Mouse (Mus musculus) intestine, embryonic 14.5 days (tissue): ENCODE measurements around the gene Mindy4. TPM values are rescaled to one million over a fixed set of nuclear protein-coding genes. Genes with fewer than 3 reads are reported as not detected.
A peak's percentile ranks its signal among the peaks of the same experiment; 100 is the strongest.

Experiments
- ATAC-seq: fragments of 200-750 bp; cut with Nextera tagmentation; replicated peaks from 2 replicates; pipeline ENCODE4 v1.8.0; 2017; ENCODE audit warnings: low read depth, moderate number of reproducible peaks, moderate TSS enrichment, moderate library complexity; ENCODE audit not compliant: low FRiP score, low TSS enrichment
- DNase-seq: peaks from one replicate; pipeline ENCODE4 v3.0.0-alpha.2; 2018; ENCODE audit warnings: low spot score
- H3K27ac ChIP-seq: fragments of 300-500 bp; sonication (generic); 2 replicates; pipeline ENCODE4 v1.5.1; 2014; ENCODE audit warnings: low read depth, mild to moderate bottlenecking, control low read depth
- H3K27me3 ChIP-seq: fragments of 300-500 bp; sonication (generic); replicated peaks from 2 replicates; pipeline ENCODE4 v1.6.1; 2014; ENCODE audit warnings: low read length, control low read depth; ENCODE audit not compliant: control insufficient read depth, insufficient read depth
- H3K36me3 ChIP-seq: fragments of 300-500 bp; sonication (generic); 2 replicates; pipeline ENCODE4 v1.6.1; 2014; ENCODE audit warnings: low read length, control low read depth; ENCODE audit not compliant: control insufficient read depth, insufficient read depth
- H3K4me1 ChIP-seq: fragments of 300-500 bp; sonication (generic); replicated peaks from 2 replicates; pipeline ENCODE4 v1.6.1; 2014; ENCODE audit warnings: low read length, control low read depth, mixed read lengths; ENCODE audit not compliant: control insufficient read depth, insufficient read depth
- H3K4me2 ChIP-seq: fragments of 300-500 bp; sonication (generic); 2 replicates; pipeline ENCODE4 v1.6.1; 2014; ENCODE audit warnings: low read length
- H3K4me3 ChIP-seq: fragments of 300-500 bp; sonication (generic); 2 replicates; pipeline ENCODE4 v1.5.1; 2014; ENCODE audit warnings: low read depth, low read length, control low read depth, mixed read lengths
- H3K9ac ChIP-seq: fragments of 300-500 bp; sonication (generic); 2 replicates; pipeline ENCODE4 v1.6.1; 2014; ENCODE audit warnings: mild to moderate bottlenecking, low read length
- H3K9me3 ChIP-seq: fragments of 300-500 bp; sonication (generic); 2 replicates; pipeline ENCODE4 v1.6.1; 2016; ENCODE audit warnings: low read length, control low read depth; ENCODE audit not compliant: control insufficient read depth
- WGBS: fragments of 180-500 bp; shearing (Covaris S2); extraction: QIAGEN DNeasy Blood & Tissue Kit; methylation state at CpG from one replicate; pipeline ENCODE4 v1.1.7; 2014; 5-methylcytosine and 5-hydroxymethylcytosine counted together
- polyA plus RNA-seq: library from polyadenylated mRNA; unstranded; fragments of >200 nt; fragmentation: Nextera tagmentation; extraction: Ambion mirVana; gene quantifications from 2 replicates; pipeline ENCODE4 v1.2.1, GENCODE M21; 2014

Mindy4 gene
- polyA plus RNA-seq, 1 experiment from 2014 or later = 10.9 TPM

DNA sequence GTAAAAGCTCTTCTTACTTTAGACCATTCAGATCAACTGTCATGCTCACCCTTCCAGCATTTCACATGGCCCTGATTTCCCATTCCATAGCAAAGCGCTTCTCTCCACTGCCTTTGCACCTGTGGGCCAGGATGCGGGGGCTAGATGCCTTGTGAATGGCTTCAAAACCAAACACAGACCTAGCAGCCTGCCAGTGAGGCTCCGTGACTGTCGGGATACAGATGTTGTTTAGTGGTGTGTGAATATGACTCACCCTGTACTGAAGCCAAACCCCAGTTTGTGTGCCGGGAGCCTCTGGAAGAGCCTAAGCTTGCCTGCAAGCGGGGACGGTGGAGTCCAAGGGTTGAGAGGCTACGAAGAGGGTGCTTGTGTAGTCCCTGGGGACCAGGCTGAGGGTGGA, 111.4 kb downstream of the Mindy4 start:
- no peaks in the 10 kb centered on the region for H3K9me3 ChIP-seq
- WGBS = 88% methylated on average over 8 of the region's 8 CpGs
- no peak for DNase-seq

DNA sequence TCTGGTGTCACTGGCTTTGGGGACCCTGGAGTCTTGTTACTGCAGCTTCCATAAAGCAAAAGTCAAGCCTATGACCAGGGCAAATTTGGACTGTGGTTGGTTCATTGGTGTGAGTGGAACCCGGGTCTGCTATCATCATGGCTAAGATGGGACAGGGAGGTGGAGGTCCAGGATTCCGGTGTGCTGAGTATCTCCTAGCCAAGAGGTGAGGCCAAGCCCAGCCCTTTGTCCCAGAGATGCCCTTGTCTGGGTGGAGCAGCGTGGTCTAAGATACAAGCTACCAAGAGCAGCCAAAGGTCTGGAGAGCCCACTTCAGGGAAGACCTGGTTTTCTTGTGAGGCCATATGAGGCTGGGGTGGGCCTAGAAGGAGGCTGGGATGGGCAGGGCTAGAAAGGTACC, 115.4 kb downstream of the Mindy4 start:
- no peak overlapping the region for H3K4me3 ChIP-seq
- DNase-seq (no peak), ATAC-seq (no peak)
- no peak overlapping the region for H3K4me2 ChIP-seq
- no peak overlapping the region for H3K27ac ChIP-seq
- H3K27me3 ChIP-seq = no peaks in the 10 kb centered on the region
- H3K4me1 ChIP-seq = no peaks in the 10 kb centered on the region
- 0 out of 2 replicates have a peak, but pooled peaks cover 6% of the 10 kb centered on the region for H3K36me3 ChIP-seq
- H3K9ac ChIP-seq = no peak overlapping the region
- no peaks in the 10 kb centered on the region for H3K9me3 ChIP-seq
- 93% methylated on average over 3 of the region's 3 CpGs for WGBS

More for the DNA sequence above, 111.4 kb downstream of the Mindy4 start:
- H3K27me3 ChIP-seq = no peaks in the 10 kb centered on the region
- H3K36me3 ChIP-seq = peaks cover 18% of the 10 kb centered on the region; the same call in 1 of the 2 replicates
- no peaks in the 10 kb centered on the region for H3K4me1 ChIP-seq
- ATAC-seq = no peak
- H3K4me3 ChIP-seq = no peak overlapping the region
- no peak overlapping the region for H3K9ac ChIP-seq
- H3K4me2 ChIP-seq = no peak overlapping the region
- H3K27ac ChIP-seq = no peak overlapping the region

DNA sequence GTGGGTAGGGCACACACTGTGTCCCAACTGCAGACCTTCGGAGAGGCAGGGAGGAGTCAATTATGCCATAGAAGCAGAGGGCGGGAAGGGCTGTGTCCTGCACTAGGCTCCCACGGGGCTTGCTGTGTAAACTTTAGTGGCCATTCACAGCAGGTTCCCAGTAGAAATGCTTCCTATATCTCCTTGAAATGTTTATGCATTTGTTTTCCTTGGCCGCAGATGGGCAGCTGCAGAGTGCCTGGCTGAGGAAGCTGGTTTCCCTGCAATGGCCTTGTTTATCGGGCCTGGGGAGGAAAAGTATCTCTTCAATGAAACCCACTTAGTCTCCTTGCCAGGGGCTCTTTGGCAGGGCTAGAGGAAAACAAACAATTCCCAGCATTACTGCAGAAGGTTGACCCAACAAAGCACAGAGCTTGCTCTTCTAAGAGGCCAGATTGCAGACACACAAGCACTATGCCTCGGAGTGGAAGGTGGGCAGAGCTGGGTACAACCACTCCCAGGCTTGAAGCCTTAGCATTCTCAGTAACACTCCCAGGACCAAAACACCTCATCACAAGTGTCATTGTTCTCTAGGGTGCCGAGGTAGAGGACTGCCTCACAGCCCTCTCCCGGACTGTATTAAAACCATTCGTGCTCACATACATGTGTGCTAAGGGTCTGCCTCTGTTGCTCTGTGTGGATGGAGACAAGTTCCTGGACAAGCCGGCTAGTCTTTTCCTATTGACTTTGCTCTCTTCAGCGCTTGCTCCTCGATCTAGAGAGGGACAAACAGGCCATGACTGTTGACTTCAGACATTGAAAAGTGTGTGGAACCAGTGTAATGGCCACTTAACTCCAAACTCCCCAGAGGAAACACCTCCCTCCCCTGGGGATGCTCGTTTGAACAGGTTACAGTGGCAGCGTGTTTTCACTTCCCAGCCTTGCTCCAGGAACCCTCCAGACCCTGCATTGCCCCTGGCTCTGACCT, 116.7 kb downstream of the Mindy4 start:
- no peak overlapping the region for H3K27ac ChIP-seq
- H3K4me2 ChIP-seq = no peak overlapping the region
- no peak for ATAC-seq
- H3K4me1 ChIP-seq = no peaks in the 10 kb centered on the region
- no peak overlapping the region for H3K9ac ChIP-seq
- 0 out of 2 replicates have a peak, but pooled peaks cover 6% of the 10 kb centered on the region for H3K36me3 ChIP-seq
- no peaks in the 10 kb centered on the region for H3K27me3 ChIP-seq
- no peak for DNase-seq
- no peaks in the 10 kb centered on the region for H3K9me3 ChIP-seq
- WGBS = 64% methylated on average over 14 of the region's 14 CpGs
- no peak overlapping the region for H3K4me3 ChIP-seq

DNA sequence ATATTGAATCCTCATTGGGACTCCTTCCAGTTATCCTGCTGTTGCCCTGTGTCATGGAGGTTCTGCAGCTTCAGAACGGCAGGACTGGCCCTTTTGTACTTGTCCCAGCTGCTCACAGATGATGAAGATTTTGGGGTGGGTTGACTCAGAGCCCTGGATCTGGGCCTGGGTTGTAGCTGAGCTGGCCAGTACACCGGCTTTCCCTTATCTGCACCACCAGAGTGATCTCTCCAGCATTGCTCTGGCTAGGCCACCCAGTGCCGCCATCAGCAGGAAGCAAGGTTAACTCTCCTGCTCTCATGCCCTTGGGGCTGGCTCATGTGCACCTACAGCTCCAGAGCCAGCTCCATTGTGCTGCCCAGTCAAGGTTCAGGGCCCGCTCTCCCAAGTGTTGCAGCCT, 117.7 kb downstream of the Mindy4 start:
- no peak for ATAC-seq
- WGBS = 74% methylated on average over 4 of the region's 4 CpGs

DNA sequence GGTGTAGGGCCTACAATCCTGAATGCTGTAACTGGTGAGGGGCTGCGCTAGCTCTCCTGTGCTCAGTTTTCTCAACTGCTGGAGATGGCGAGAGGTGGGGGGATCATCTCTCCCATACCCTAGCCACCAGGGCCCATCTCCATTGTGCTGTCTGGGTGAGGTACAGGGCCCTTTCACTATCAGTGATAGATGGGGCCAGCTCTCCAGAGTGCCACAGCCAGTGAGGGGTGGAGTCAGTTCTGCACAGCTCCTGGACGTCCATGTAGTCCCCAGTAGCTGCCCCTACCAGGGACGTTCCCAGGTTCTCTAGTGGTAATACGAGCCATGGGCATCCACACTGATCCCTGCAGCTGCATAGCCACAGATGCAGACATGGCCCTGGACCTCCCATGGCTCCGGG, 118.3 kb downstream of the Mindy4 start:
- Histone ChIP-seq H3K27ac (no peak overlapping the region), H3K4me3 (no peak overlapping the region), H3K4me2 (no peak overlapping the region), H3K36me3 (0 out of 2 replicates have a peak, but pooled peaks cover 6% of the 10 kb centered on the region), H3K9me3 (no peaks in the 10 kb centered on the region), H3K27me3 (no peaks in the 10 kb centered on the region), H3K9ac (no peak overlapping the region), H3K4me1 (no peaks in the 10 kb centered on the region)
- 68% methylated on average over 6 of the region's 6 CpGs for WGBS
- DNase-seq (no peak), ATAC-seq (no peak)

More for the DNA sequence above, 117.7 kb downstream of the Mindy4 start:
- Histone ChIP-seq H3K9ac (no peak overlapping the region), H3K4me1 (no peaks in the 10 kb centered on the region), H3K4me2 (no peak overlapping the region), H3K27me3 (no peaks in the 10 kb centered on the region), H3K9me3 (no peaks in the 10 kb centered on the region), H3K27ac (no peak overlapping the region), H3K4me3 (no peak overlapping the region), H3K36me3 (0 out of 2 replicates have a peak, but pooled peaks cover 6% of the 10 kb centered on the region)
- DNase-seq = no peak

DNA sequence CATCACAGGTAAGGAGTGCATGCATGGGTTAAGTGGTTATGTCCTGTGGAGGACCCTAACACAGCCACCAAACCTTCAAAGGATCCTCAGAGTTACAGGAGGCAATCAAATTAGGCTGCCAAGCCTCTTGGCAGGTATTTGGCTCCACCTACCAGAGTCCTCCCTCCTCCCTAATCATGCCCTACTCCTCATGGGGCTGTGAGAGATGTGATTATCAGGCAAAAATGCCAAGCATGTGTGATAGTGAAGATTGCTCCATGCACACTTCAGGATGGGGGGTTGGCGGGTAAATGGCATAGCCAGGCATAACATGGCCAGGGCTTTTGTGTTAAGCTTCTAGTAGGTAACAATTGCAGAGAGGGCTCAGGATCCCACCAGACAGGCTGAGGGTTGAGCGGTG, 119.8 kb downstream of the Mindy4 start:
- Histone ChIP-seq H3K4me2 (no peak overlapping the region), H3K27me3 (no peaks in the 10 kb centered on the region), H3K36me3 (0 out of 2 replicates have a peak, but pooled peaks cover 6% of the 10 kb centered on the region), H3K27ac (peak overlapping the region; percentile 48; the same call in 1 of the 2 replicates), H3K4me3 (no peak overlapping the region), H3K4me1 (0 out of 2 replicates have a peak, but pooled peaks cover 3% of the 10 kb centered on the region), H3K9ac (no peak overlapping the region), H3K9me3 (no peaks in the 10 kb centered on the region)
- ATAC-seq (no peak), DNase-seq (no peak)
- WGBS = 81% methylated on average over 2 of the region's 2 CpGs

DNA sequence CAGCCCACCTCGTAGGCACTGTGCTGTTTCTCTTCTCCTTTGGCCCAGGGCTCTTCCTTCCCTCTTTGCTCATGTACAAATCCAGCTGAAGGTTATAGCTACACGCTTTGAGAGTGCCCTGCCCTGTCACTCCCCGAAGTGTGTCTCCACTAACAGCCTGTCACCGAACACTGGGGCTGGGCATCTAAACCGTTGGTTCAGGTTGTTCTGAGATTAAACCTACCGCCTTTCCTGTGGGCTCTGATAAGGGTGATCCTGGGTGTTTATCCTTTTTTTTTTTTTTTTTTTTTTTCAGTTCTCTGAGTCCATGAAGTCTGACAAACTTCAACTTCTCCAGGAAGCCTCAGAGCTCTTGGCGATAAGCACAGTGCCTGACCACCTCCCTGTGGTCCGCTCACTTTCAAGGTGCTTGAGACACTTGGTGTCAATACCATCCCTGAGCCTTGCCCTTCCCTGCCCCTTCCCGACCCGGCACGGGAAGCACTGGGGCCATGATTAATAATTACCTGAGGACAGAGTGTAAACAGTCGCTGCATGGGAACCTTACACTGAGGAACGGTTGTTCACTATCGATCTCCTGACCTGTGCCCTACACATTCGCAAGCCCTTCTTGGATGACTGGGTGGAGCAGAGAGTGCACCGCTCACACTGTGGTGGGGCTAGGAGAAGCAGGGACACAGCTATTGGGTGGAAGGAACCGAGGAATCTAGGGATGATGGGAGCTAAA, 120.9 kb downstream of the Mindy4 start:
- Histone ChIP-seq H3K4me3 (no peak overlapping the region), H3K9ac (no peak overlapping the region), H3K9me3 (no peaks in the 10 kb centered on the region), H3K27ac (peak overlapping the region; percentile 48; the same call in 1 of the 2 replicates), H3K36me3 (no peaks in the 10 kb centered on the region), H3K4me1 (0 out of 2 replicates have a peak, but pooled peaks cover 3% of the 10 kb centered on the region), H3K4me2 (no peak overlapping the region), H3K27me3 (no peaks in the 10 kb centered on the region)
- ATAC-seq (peak; percentile 91), DNase-seq (peak; percentile 77)
- 51% methylated on average over 17 of the region's 17 CpGs for WGBS

DNA sequence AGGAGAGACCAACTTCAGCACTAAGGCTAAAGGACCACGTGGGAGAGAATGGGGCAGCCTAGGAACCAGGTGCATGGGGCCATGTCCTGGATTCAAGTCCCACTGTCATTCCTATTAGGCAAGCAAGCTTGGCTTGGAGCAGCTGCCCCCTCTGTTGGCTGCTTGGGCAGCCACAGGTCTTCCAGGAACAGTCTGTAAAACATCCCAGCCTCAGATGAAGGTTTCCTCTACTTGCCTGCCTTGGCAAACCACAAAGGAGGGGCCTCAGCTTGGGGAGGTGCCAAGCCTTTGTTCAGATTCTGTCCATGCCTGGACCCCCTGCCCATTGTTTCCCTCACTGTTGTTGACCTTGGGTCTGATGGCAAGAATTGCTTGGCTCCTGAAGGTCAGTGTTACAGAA, 121.6 kb downstream of the Mindy4 start:
- Histone ChIP-seq H3K9ac (no peak overlapping the region), H3K27ac (0 out of 2 replicates have a peak overlapping the region, but pooled peaks have one; percentile 2), H3K4me3 (no peak overlapping the region), H3K9me3 (no peaks in the 10 kb centered on the region), H3K4me1 (0 out of 2 replicates have a peak, but pooled peaks cover 3% of the 10 kb centered on the region), H3K27me3 (no peaks in the 10 kb centered on the region), H3K36me3 (no peaks in the 10 kb centered on the region), H3K4me2 (no peak overlapping the region)
- whole genome bisulfite sequencing = 55% methylated on average over 1 of the region's 1 CpGs
- no peak for DNase-seq
- peak; percentile 8; the same call in 1 of the 2 replicates for ATAC-seq
